Mouse (Mus musculus): ENCODE results near the gene Schip1. TPM values are rescaled to one million over a fixed set of nuclear protein-coding genes. Genes with fewer than 3 reads are reported as not detected.

Schip1 gene
- polyA plus RNA-seq, 2 experiments = 1.1 to 1.6 TPM

DNA sequence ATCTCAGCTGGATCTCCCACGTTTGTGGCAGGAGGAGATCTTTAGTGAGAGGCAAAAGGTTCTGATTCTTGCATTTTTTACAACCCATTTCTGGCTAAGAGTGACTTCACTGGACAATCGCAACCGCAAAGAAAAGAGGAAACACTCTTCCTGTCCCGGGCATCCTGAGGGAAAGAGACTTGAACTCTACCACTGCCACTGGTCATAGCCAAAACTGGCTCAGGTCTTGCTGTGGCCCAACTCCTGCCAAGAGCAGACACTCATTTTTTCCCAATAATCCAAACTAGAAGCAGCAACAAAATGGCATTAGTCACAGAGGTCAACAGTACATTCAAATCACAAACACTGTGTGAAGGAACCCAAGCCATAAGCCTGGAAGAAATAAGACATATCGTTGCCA is 597.8 kb downstream of the Schip1 start:
- no peak for TF ChIP-seq EP300 (IDR thresholded peaks at IDR 0.05; ENCODE audit: low read depth)
- TF ChIP-seq CTCF (IDR thresholded peaks at IDR 0.05; ENCODE audit: low read depth) = no peak
- ATAC-seq (ENCODE audit: insufficient read depth) (no peak), DNase-seq (ENCODE audit: low read depth in 3 of 3, low spot score in 3 of 3) (no peak)
- no peaks in the 10 kb centered on the region for H3K36me3 ChIP-seq (replicated peaks; ENCODE audit: control insufficient read depth, insufficient read depth, low read depth)
- H3K4me2 ChIP-seq (ENCODE audit: low read depth) = no peak overlapping the region
- 22% methylated on average over 5 of the region's 5 CpGs for WGBS (ENCODE audit: insufficient replicate concordance)
- no peak overlapping the region for H3K27ac ChIP-seq
- H3K9me3 ChIP-seq (ENCODE audit: control insufficient read depth, low read length) = no peaks in the 10 kb centered on the region
- H3K4me1 ChIP-seq (replicated peaks; ENCODE audit: control insufficient read depth in 2 of 2, insufficient read depth in 2 of 2, low read length in 1 of 2) = peaks cover 0 to 5% of the 10 kb centered on the region in 2 experiments; a peak in 2 of 4 replicates
- no peaks in the 10 kb centered on the region for H3K27me3 ChIP-seq (ENCODE audit: control insufficient read depth, insufficient read depth, low read length)
- no peak overlapping the region for H3K4me3 ChIP-seq (ENCODE audit: insufficient read depth in 1 of 2, low read depth in 2 of 2, low read length in 2 of 2)
- H3K9ac ChIP-seq (replicated peaks) = no peak overlapping the region

DNA sequence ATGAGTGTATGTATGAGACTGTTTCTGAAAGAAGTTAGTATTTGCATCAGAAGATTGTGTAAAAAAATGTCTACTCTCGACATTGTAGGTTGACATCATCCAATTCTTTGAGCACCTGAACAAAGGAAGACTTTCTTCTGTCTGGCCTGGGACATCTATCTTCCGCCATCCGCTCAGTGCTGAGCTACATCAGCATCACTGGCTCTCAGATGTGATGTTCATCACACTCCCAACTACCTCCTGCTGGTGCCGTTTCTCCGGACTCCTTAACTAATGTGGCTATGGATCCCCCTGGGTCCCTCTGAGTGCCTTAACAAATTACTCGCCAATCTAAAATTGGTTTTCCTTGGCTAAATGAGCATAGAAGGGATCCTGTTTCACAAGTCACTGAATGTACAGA is 599.7 kb downstream of the Schip1 start:
- TF ChIP-seq EP300 (IDR thresholded peaks at IDR 0.05; ENCODE audit: low read depth) = no peak
- no peak for TF ChIP-seq CTCF (IDR thresholded peaks at IDR 0.05; ENCODE audit: low read depth)
- Histone ChIP-seq H3K4me2 (ENCODE audit: low read depth) (no peak overlapping the region), H3K4me1 (replicated peaks; ENCODE audit: control insufficient read depth in 2 of 2, insufficient read depth in 2 of 2, low read length in 1 of 2) (no peaks in the 10 kb centered on the region), H3K36me3 (replicated peaks; ENCODE audit: control insufficient read depth, insufficient read depth, low read depth) (no peaks in the 10 kb centered on the region), H3K27me3 (ENCODE audit: control insufficient read depth, insufficient read depth, low read length) (no peaks in the 10 kb centered on the region), H3K27ac (no peak overlapping the region), H3K9ac (replicated peaks) (no peak overlapping the region), H3K9me3 (ENCODE audit: control insufficient read depth, low read length) (no peaks in the 10 kb centered on the region), H3K4me3 (ENCODE audit: insufficient read depth in 1 of 2, low read depth in 2 of 2, low read length in 2 of 2) (no peak overlapping the region)
- no peak for DNase-seq (ENCODE audit: low read depth in 3 of 3, low spot score in 3 of 3)
- no peak for ATAC-seq (ENCODE audit: insufficient read depth)
- 71% methylated on average over 6 of the region's 6 CpGs for WGBS (ENCODE audit: insufficient replicate concordance)

DNA sequence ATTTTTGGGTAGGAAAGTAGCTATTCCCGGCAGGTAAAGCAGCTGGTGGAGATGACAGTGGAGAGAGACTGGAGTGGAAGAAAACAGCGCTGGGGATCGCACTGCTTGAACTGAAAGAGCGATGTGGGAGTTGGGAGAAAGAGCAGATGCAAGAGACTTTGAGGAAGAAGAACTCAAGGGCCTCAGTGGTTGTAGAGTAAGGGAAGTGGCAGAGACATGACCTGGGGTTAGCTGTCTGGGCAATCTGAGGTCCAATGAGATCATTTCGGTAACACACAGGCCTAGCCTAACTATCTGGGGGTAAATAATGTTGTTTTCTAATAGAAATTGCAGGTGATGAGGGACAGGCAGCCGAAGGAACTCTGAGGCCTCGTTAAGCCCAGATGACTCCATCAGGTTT is 601.8 kb downstream of the Schip1 start:
- no peaks in the 10 kb centered on the region for H3K27me3 ChIP-seq (ENCODE audit: control insufficient read depth, insufficient read depth, low read length)
- DNase-seq (ENCODE audit: low read depth in 3 of 3, low spot score in 3 of 3) = no peak
- ATAC-seq (ENCODE audit: insufficient read depth) = no peak
- H3K4me1 ChIP-seq (replicated peaks; ENCODE audit: control insufficient read depth in 2 of 2, insufficient read depth in 2 of 2, low read length in 1 of 2) = no peaks in the 10 kb centered on the region
- TF ChIP-seq EP300 (IDR thresholded peaks at IDR 0.05; ENCODE audit: low read depth) (no peak), CTCF (IDR thresholded peaks at IDR 0.05; ENCODE audit: low read depth) (no peak)
- H3K27ac ChIP-seq = no peak overlapping the region
- no peak overlapping the region for H3K4me2 ChIP-seq (ENCODE audit: low read depth)
- no peaks in the 10 kb centered on the region for H3K36me3 ChIP-seq (replicated peaks; ENCODE audit: control insufficient read depth, insufficient read depth, low read depth)
- H3K9ac ChIP-seq (replicated peaks) = no peak overlapping the region
- H3K9me3 ChIP-seq (ENCODE audit: control insufficient read depth, low read length) = no peaks in the 10 kb centered on the region
- WGBS (ENCODE audit: insufficient replicate concordance) = 52% methylated on average over 7 of the region's 7 CpGs
- no peak overlapping the region for H3K4me3 ChIP-seq (ENCODE audit: insufficient read depth in 1 of 2, low read depth in 2 of 2, low read length in 2 of 2)

DNA sequence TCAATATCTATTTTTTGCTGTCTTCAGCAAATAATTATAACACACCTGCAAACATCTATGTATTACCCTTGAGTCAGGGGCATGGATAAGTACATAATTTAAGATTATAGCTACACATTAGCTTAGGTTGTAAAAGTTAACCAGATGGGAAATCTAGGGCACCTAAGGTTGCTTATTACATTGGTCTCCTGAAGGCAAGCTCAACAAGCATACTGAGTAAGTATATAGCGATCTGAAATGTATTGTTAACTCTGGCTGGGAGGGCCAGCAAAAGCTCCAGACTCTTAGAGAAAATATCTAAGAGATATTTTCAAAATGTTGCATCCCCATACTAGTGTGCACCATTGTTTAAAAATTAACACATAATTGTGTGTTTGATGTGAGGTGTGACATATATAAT is 603.2 kb downstream of the Schip1 start:
- H3K27me3 ChIP-seq (ENCODE audit: control insufficient read depth, insufficient read depth, low read length) = no peaks in the 10 kb centered on the region

GRCm38 (mm10) chr3:68669418-68669974 is 604.9 kb downstream of the Schip1 start:
- 50% methylated on average over 5 of the region's 5 CpGs for WGBS (ENCODE audit: insufficient replicate concordance)
- Histone ChIP-seq H3K4me3 (ENCODE audit: insufficient read depth in 1 of 2, low read depth in 2 of 2, low read length in 2 of 2) (no peak overlapping the region), H3K4me2 (ENCODE audit: low read depth) (no peak overlapping the region), H3K4me1 (replicated peaks; ENCODE audit: control insufficient read depth in 2 of 2, insufficient read depth in 2 of 2, low read length in 1 of 2) (no peaks in the 10 kb centered on the region), H3K9ac (replicated peaks) (no peak overlapping the region), H3K36me3 (replicated peaks; ENCODE audit: control insufficient read depth, insufficient read depth, low read depth) (no peaks in the 10 kb centered on the region), H3K9me3 (ENCODE audit: control insufficient read depth, low read length) (no peaks in the 10 kb centered on the region), H3K27me3 (ENCODE audit: control insufficient read depth, insufficient read depth, low read length) (no peaks in the 10 kb centered on the region), H3K27ac (no peak overlapping the region)
- DNase-seq (ENCODE audit: low read depth in 3 of 3, low spot score in 3 of 3) (no peak), ATAC-seq (ENCODE audit: insufficient read depth) (no peak)
- no peak for TF ChIP-seq CTCF (IDR thresholded peaks at IDR 0.05; ENCODE audit: low read depth)
- TF ChIP-seq EP300 (IDR thresholded peaks at IDR 0.05; ENCODE audit: low read depth) = no peak

More for the DNA sequence above, 603.2 kb downstream of the Schip1 start:
- Histone ChIP-seq H3K9ac (replicated peaks) (no peak overlapping the region), H3K9me3 (ENCODE audit: control insufficient read depth, low read length) (no peaks in the 10 kb centered on the region), H3K36me3 (replicated peaks; ENCODE audit: control insufficient read depth, insufficient read depth, low read depth) (no peaks in the 10 kb centered on the region), H3K4me3 (ENCODE audit: insufficient read depth in 1 of 2, low read depth in 2 of 2, low read length in 2 of 2) (no peak overlapping the region), H3K4me2 (ENCODE audit: low read depth) (no peak overlapping the region), H3K27ac (no peak overlapping the region), H3K4me1 (replicated peaks; ENCODE audit: control insufficient read depth in 2 of 2, insufficient read depth in 2 of 2, low read length in 1 of 2) (no peaks in the 10 kb centered on the region)
- 76% methylated on average over 1 of the region's 1 CpGs for WGBS (ENCODE audit: insufficient replicate concordance)
- ATAC-seq (ENCODE audit: insufficient read depth) (no peak), DNase-seq (ENCODE audit: low read depth in 3 of 3, low spot score in 3 of 3) (no peak)
- no peak for TF ChIP-seq CTCF (IDR thresholded peaks at IDR 0.05; ENCODE audit: low read depth)
- no peak for TF ChIP-seq EP300 (IDR thresholded peaks at IDR 0.05; ENCODE audit: low read depth)
